Mouse (Mus musculus) CH12.LX (cell line): ENCODE results near the gene Ikzf2.

Experiments
- BHLHE40 ChIP-seq: IDR thresholded peaks from 2 replicates; pipeline ENCODE4 v1.6.1; 2011; ENCODE audit warnings: mild to moderate bottlenecking, low read depth, low read length, improper control_type of control experiment
- CTCF ChIP-seq, 2 experiments: IDR thresholded peaks in 1 of 2; conservative IDR thresholded peaks in 1 of 2; 2 replicates each; pipeline ENCODE4 v1.5.1; 2011 to 2012; ENCODE audit warnings: low read depth in 2 of 2, low read length in 2 of 2, improper control_type of control experiment in 1 of 2, inconsistent platforms in 1 of 2, mild to moderate bottlenecking in 1 of 2, moderate library complexity in 1 of 2
- E2F4 ChIP-seq: IDR thresholded peaks from 2 replicates; pipeline ENCODE4 v1.6.1; 2011; ENCODE audit warnings: low read depth, low read length, improper control_type of control experiment; ENCODE audit not compliant: insufficient replicate concordance
- EP300 ChIP-seq: IDR thresholded peaks from 2 replicates; pipeline ENCODE4 v1.6.1; 2011; ENCODE audit warnings: low read length, improper control_type of control experiment
- GABPA ChIP-seq: IDR thresholded peaks from 2 replicates; pipeline ENCODE4 v1.6.1; 2012; ENCODE audit warnings: low read depth, low read length, improper control_type of control experiment, inconsistent platforms; ENCODE audit not compliant: insufficient replicate concordance
- HCFC1 ChIP-seq: IDR thresholded peaks from 2 replicates; pipeline ENCODE4 v1.6.1; 2012; ENCODE audit warnings: low read depth, mild to moderate bottlenecking, inconsistent platforms, low read length, improper control_type of control experiment
- NRF1 ChIP-seq: IDR thresholded peaks from 2 replicates; pipeline ENCODE4 v1.6.1; 2014; ENCODE audit warnings: low read depth, mild to moderate bottlenecking, inconsistent platforms, low read length, improper control_type of control experiment, moderate library complexity
- PAX5 ChIP-seq: IDR thresholded peaks from 2 replicates; pipeline ENCODE4 v1.6.1; 2012; ENCODE audit warnings: low read length, inconsistent platforms, mixed read lengths
- POLR2A ChIP-seq: IDR thresholded peaks from 2 replicates; pipeline ENCODE4 v1.6.1; 2011; ENCODE audit warnings: low read depth, mild to moderate bottlenecking, improper control_type of control experiment, low read length
- USF1 ChIP-seq: IDR thresholded peaks from 2 replicates; pipeline ENCODE4 v1.6.1; 2014; ENCODE audit warnings: low read depth, mild to moderate bottlenecking, inconsistent platforms, low read length, improper control_type of control experiment
- USF2 ChIP-seq: conservative IDR thresholded peaks from 2 replicates; pipeline ENCODE4 v1.6.1; 2011; ENCODE audit warnings: low read depth, low read length, improper control_type of control experiment
- ZC3H11A ChIP-seq: IDR thresholded peaks from 2 replicates; pipeline ENCODE4 v1.6.1; 2012; ENCODE audit warnings: low read depth, mild to moderate bottlenecking, inconsistent platforms, low read length, improper control_type of control experiment
- ZMIZ1 ChIP-seq: IDR thresholded peaks from 2 replicates; pipeline ENCODE4 v1.6.1; 2012; ENCODE audit warnings: low read depth, mild to moderate bottlenecking, inconsistent platforms, low read length, improper control_type of control experiment
- ZNF384 ChIP-seq: IDR thresholded peaks from 2 replicates; pipeline ENCODE4 v1.6.1; 2012; ENCODE audit warnings: low read depth, low read length, improper control_type of control experiment, inconsistent platforms

DNA sequence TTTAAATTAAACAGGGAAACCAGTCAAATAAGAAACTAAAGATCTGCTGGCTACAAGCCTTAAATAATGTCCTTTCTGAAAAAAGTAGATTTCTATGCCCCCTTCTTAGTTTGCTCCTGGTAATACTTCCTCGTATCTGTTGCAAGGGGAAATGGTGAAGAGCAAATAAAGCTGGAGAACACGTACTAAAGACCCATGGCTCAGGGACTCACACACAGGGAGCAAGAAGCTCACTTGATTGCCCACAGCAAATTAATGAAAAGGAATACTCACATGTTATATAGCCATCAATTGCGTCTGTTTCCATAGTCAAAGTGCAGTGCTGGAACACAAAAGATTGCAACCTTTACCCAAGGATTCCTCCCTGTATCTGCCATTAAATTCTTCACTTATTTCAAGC lies 3.2 kb downstream of the Ikzf2 start:
- TF ChIP-seq CTCF (conservative IDR thresholded peaks at IDR 0.05 in 1 of 2, IDR thresholded peaks at IDR 0.05 in 1 of 2; ENCODE audit: low read depth in 2 of 2, low read length in 2 of 2), result no peak
- TF ChIP-seq NRF1, result no peak
- TF ChIP-seq POLR2A, result no peak
- TF ChIP-seq GABPA, result no peak
- TF ChIP-seq EP300, result no peak
- no peak for TF ChIP-seq ZNF384
- TF ChIP-seq ZC3H11A, result no peak
- TF ChIP-seq BHLHE40, result no peak
- no peak for TF ChIP-seq PAX5
- TF ChIP-seq HCFC1, result no peak
- TF ChIP-seq ZMIZ1, result no peak
- TF ChIP-seq USF2, result no peak
- no peak for TF ChIP-seq USF1
- no peak for TF ChIP-seq E2F4
